Mouse (Mus musculus) thymus, postnatal 25 days (tissue): Measurements from ENCODE around the gene Laptm5.
A peak's percentile ranks its signal among the peaks of the same experiment; 100 is the strongest.

Source experiments
- DNase-seq: peaks from one replicate; pipeline ENCODE4 v3.0.0; 2022

The Laptm5 gene

DNA sequence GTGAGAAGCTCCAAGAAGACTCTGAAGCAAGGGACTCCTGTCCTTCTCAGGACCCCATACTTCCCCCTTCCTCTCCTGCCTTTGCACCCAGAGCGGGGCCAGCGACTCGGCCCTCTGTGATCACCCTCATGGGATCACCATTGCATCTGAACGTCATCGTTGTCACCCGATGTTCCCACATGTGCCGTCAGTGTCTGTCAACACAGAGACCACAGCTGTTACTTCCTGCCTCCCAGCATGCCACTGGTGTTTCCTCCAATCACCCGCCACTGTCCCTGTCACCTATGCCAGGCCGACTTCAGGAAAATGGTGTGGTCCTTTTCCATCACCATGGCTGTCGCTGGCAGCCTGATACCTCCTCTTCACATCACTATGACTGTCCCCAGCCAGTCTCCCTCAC, 9.1 kb downstream of the Laptm5 start:
- peak; percentile 45 for DNase-seq

GRCm38 (mm10) chr4:130926274-130926673, 13.3 kb downstream of the Laptm5 start:
- no peak for DNase-seq

- no peak for DNase-seq
Measured at GRCm38 (mm10) chr4:130927821-130928220, 14.9 kb downstream of the Laptm5 start.

DNA sequence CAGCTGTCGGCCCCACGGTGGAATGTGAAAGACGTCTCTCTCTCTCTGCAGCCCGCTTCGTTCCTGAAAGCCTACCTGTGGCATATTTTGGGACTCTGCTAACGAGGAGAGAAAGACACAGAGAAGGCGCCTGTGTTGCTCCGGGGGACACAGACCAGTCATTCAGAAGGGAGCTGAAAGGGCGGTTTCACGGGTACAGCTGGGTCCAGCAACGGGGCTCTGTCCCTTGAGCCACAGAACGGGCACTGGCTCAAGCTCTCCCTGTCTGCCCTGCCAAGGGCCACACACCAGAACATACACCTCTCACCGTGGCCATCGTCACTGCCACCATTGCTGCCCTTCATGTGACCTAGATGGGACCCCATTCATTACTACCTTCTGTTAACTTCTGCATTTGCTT, 29.7 kb downstream of the Laptm5 start:
- DNase-seq, result no peak

DNA sequence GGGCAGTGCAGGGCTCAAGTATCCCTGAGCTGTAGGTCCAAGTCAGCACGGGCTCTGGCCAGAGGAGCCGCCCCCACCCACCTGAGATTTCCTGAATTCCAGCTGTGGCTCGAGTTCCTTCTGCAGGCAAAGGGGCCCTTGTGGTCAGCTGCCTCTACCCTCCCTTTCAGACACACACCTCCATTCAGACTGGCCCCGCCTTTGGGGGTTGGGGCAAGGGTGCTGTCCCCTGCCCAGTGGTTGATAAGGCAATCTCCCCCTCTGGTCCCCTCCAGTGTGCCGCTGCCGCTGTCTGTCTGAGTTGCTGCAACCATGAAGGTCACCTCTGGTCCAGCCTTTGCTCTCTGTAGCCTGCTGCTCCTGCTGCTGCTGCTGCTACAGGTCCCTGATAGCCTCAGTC, 31.2 kb downstream of the Laptm5 start, which contains the start of gene Matn1:
Gene Matn1, plus strand, starts transcription at position 274 of the 400 bp plus-strand sequence.
- DNase-seq, result no peak

DNA sequence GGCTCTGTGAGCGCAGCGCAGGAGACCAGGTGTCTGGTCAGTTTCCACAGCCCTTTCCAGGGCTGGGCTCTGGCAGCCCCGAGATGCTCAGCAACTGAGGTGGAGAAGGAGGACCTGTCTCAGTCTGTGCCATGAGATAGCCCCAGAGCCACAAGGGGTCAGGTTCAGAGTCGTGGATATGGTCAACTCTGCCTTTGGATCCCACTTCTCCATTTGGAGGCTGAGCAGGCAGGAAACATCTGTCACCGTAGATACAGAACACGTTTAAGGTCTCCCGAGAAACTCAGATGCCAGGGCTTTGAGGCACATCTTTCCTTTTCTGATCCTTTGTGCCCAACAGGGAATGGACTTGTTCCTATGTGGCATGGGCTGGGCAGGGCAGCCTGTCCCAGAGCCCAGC, 31.9 kb downstream of the Laptm5 start:
- DNase-seq, result no peak

GRCm38 (mm10) chr4:130947094-130947647, 34.2 kb downstream of the Laptm5 start:
- peak; percentile 36 for DNase-seq

- no peak for DNase-seq
Measured at GRCm38 (mm10) chr4:130949821-130950384, 37.0 kb downstream of the Laptm5 start.

- peak; percentile 32 for DNase-seq
Measured at GRCm38 (mm10) chr4:130952531-130952930, 39.6 kb downstream of the Laptm5 start.

DNA sequence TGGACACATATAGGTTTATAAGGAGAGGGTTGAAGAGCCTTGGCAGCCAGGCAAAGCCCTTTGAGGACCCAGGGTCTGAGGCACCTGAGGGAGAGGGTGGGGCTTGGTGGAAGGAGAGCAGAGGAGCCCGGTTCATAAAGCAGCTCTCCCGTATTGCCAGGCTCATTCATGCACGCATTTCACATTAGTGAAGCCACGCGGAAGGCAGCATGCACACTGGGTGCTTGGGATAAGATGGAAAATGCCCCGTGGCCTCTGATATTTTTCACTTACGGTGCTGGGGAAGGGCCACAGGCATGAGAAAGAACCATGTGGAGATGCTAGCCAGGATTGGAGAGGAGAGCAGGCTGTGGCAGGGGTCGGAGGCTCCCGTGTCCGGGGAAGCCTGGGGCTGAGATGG, 44.2 kb downstream of the Laptm5 start:
- DNase-seq, result no peak

DNA sequence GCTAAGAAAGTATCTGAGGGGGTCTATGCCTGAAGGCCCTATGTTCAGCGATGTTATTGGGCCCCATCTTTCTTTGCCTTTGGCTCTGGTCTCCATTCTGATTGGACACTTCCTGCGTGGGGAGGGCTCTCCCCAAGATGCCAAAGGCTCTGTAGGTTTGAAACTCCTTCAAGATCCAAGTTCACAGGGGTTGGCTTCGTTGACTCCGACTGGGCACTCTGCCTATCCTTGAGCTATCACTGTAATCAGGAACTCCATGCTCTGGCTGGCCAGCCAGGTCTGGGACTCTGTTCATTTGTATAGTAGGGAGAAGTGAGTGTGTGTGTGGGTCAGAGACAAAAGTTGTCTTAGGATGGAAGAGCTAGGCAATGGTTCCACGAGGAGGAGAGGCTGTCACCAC, 45.9 kb downstream of the Laptm5 start:
- no peak for DNase-seq

GRCm38 (mm10) chr4:130959678-130960077, 46.8 kb downstream of the Laptm5 start:
- DNase-seq, result no peak

DNA sequence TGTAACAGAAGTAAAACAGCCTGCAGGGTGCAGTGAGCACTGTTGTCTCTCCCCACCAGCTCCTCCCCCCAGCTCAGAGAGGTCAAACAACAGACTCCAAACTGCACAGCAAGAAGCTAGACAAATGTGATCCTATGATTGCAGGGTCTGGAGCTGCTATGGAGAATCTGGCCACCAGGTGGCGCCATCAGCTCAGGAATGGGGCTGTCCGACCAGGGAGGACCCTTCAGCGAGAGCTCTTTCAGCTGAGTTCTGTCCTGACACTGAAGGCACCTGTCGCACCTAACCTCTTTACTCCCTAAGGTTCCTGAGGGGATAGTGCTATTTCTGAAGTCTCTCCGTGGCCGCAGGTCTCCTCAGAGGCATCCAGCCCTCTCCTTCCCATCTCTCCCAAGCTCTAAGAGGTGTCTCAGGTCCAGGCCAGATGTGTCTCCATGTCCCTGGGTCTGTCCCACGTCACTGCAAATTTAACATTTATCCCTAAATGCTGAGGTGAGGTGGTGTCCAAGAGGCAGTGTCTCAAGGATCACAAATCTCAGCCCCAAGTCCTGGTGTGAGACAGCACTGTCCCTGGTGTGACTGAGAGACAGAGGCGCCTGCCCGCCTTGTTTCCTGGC, 47.3 kb downstream of the Laptm5 start:
- peak; percentile 78 for DNase-seq

GRCm38 (mm10) chr4:130971278-130971677, 58.4 kb downstream of the Laptm5 start:
- DNase-seq, result no peak

GRCm38 (mm10) chr4:130972421-130972829, 59.5 kb downstream of the Laptm5 start:
- no peak for DNase-seq

DNA sequence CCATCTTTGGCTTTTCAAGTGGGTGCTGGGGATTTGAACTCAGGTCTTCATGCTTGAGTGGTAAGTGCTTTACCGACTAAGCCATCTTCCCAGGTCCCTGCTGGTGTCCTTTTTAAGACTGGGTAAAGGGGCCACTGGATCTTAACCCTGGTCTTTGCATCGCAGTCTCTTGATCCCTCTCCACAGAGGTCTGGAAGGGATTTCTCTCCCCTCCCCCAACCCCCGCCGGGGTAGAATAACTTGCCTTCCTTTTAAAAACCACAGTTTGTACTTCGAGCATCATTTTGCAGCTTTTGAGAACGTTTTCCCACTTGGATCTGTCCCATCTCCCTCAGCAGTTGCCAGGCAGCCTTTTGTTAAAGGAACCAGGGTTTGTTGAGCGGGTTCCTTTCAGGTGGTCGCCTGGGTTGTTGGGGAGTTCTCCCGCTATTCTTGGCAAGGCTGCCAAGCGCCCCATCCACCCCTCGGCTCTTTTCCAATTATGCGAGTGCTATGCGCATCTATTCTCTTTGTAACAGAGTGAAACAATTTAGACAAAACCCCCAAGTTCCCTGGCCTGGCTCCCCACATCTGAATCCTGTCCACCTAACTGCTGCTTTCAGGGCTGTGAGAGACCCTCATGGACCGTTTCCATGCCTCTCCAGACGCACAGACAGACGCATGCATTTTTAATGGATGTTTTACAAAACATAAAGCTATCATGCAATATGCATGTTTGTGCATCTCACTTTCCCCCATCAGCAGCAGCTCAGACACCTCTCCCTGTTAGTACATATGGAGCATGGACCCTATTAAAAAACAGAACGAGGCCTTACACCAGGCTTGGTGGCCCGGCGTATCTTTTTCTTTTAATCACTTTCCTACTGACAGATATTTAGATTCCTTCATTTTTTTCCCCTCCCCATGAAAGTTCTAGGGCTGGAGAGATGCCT, 60.7 kb downstream of the Laptm5 start:
- DNase-seq, result no peak

DNA sequence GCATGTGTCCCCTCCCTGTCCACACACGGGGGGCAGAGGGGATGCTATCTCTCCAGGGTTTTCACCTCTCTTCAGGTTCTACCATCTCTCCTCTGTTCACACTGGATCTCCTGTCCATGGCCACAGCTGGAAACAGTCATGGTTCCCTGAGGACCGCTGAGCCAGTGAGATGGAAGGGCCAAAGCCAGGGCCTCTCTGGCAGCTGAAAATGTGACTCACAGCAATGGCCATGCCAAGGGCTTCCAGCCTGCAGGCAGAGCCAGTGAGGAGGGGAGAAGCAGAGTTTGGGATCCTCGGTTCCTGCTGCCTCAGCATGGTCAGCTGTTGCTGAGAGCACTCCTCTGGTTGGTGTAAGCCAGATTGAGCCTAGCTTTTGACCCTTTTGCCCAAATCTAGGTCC, 66.1 kb downstream of the Laptm5 start:
- no peak for DNase-seq

DNA sequence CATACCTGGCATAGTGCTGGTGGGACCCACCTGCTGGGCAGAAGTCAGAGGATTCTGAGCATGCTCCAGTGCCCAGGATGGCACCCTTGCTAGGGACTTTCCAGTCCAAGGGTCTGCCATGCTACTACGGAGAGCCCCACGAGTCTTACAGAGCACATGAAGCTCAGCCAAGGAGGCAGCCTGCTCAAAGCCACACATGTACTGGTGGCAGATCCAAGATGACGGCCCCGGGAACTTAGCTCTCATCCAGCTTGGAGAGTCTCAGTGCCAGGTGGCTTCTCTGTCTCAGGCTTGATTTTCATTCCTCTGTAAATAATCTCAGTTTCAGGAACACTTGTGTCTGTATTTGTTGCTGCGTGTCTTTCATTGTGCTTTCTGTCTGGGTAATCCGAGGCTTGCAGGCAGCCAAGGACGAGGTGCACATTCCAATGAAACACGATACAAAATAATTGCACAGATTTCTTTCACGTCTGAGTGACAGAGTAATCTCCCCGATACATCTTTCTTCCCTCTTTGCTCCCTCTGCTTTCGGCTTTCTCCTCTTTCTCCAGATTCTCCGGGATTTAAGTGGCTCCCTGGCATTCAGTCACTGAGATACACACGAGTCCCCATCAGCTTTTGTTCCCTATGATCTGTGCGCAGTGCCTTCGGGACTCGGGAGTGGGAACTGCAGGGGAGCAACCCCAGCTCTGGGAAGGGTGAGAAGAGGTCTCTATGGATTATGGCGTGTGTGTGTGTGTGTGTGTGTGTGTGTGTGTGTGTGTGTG, 71.7 kb downstream of the Laptm5 start:
- DNase-seq, result no peak
